Mouse (Mus musculus) right cerebral cortex, adult 2 months (tissue): Measurements from ENCODE around the gene Epb42.
"Not testable (repeated sequence)": the region's sequence is repeated elsewhere in the genome, so short reads cannot be mapped to it uniquely, and the experiment has no call there.

Source experiments
- DNase-seq, 2 experiments: peaks; one replicate each; pipeline ENCODE4 v3.0.0; 2021 to 2022; ENCODE audit warnings: low spot score in 2 of 2

The Epb42 gene

GRCm38 (mm10) chr2:121007925-121008663 lies 28.8 kb downstream of the Epb42 start, which contains the start of gene Ccndbp1:
Ccndbp1 (plus strand) TSS chr2:121008403.
- DNase-seq: peak; percentile 83 to 88

GRCm38 (mm10) chr2:121006986-121007385 lies 29.9 kb downstream of the Epb42 start:
- DNase-seq: no peak

- no peak for DNase-seq
Observed at GRCm38 (mm10) chr2:121004018-121004811, 32.7 kb downstream of the Epb42 start.

GRCm38 (mm10) chr2:121003586-121003985 lies 33.3 kb downstream of the Epb42 start:
- no peak for DNase-seq

GRCm38 (mm10) chr2:120998863-120999262 lies 38.0 kb downstream of the Epb42 start:
- DNase-seq: no peak

- DNase-seq: not testable (repeated sequence)
Observed at GRCm38 (mm10) chr2:120996607-120997006, 40.3 kb downstream of the Epb42 start.

- no peak for DNase-seq
Observed at GRCm38 (mm10) chr2:120991196-120991595, 45.7 kb downstream of the Epb42 start.

- no peak for DNase-seq
Observed at GRCm38 (mm10) chr2:120985241-120985640, 51.6 kb downstream of the Epb42 start.

- DNase-seq: no peak
Observed at GRCm38 (mm10) chr2:120983611-120984010, 53.3 kb downstream of the Epb42 start.

- DNase-seq: no peak
Observed at GRCm38 (mm10) chr2:120980861-120981260, 56.0 kb downstream of the Epb42 start.

GRCm38 (mm10) chr2:120979819-120980218 lies 57.1 kb downstream of the Epb42 start:
- DNase-seq: no peak

GRCm38 (mm10) chr2:120978693-120979037 lies 58.2 kb downstream of the Epb42 start:
- no peak for DNase-seq

- no peak for DNase-seq
Observed at GRCm38 (mm10) chr2:120977926-120978692, 58.8 kb downstream of the Epb42 start.

GRCm38 (mm10) chr2:120976990-120977925 lies 59.6 kb downstream of the Epb42 start, which contains the start of gene Tmem62:
Tmem62 (plus strand) TSS chr2:120977017.
- peak; percentile 53 to 67 for DNase-seq

GRCm38 (mm10) chr2:120976308-120976707 lies 60.6 kb downstream of the Epb42 start:
- no peak for DNase-seq

- DNase-seq: no peak
Observed at GRCm38 (mm10) chr2:120972964-120973363, 63.9 kb downstream of the Epb42 start.

- not testable (repeated sequence) for DNase-seq
Observed at GRCm38 (mm10) chr2:120972257-120972656, 64.6 kb downstream of the Epb42 start.

- no peak for DNase-seq
Observed at GRCm38 (mm10) chr2:120971766-120972165, 65.1 kb downstream of the Epb42 start.

- DNase-seq: peak; percentile 83 to 86
Observed at GRCm38 (mm10) chr2:120970559-120971080, 66.3 kb downstream of the Epb42 start, which contains the start of gene Ubr1. Ubr1 (minus strand) TSS chr2:120970715.

- DNase-seq: peak in 1 of 2 experiments; percentile 22
Observed at GRCm38 (mm10) chr2:120970045-120970539, 66.8 kb downstream of the Epb42 start.
